In genomic region chr1:53824446-53825337, GRCm38 (mm10) we compare ENCODE assay signal across 9 mouse cellular contexts. TPM values are rescaled to one million over a fixed set of nuclear protein-coding genes. Genes with fewer than 3 reads are reported as not detected.
A peak's percentile ranks its signal among the peaks of the same experiment; 100 is the strongest.
DNase-seq lines count a peak whose midpoint lies in the region; ATAC-seq and TF ChIP-seq lines count a peak whose summit lies in the region.
"Had no signal": no experiment of that assay in that cellular context is flagged by ENCODE, and none has a peak within 500 bp of the region (broad histone marks: within the 10 kb centered on the region; RNA-seq: fewer than 3 reads in every experiment).

No protein-coding gene starts in this region.

- no peak for ATAC-seq in heart, embryonic 12.5 days (ENCODE audit: insufficient number of reproducible peaks, low FRiP score)
- ATAC-seq in liver, postnatal 0 days: peak; percentile 54
- no peak for ATAC-seq in liver, embryonic 12.5 days
- no peak for ATAC-seq in intestine, embryonic 16.5 days

- H3K27ac ChIP-seq in heart, embryonic 12.5 days (ENCODE audit: poor library complexity, severe bottlenecking): no peak overlapping the region
- H3K27ac ChIP-seq in liver, postnatal 0 days (ENCODE audit: low read depth): peak overlapping the region; percentile 83
- no peak overlapping the region for H3K27ac ChIP-seq in liver, embryonic 12.5 days
- peak overlapping the region; percentile 83 for H3K27ac ChIP-seq in macrophage
- no peak overlapping the region for H3K27ac ChIP-seq in intestine, embryonic 16.5 days (ENCODE audit: low read length)

- H3K9ac ChIP-seq in heart, embryonic 12.5 days: no peak overlapping the region
- H3K9ac ChIP-seq in liver, postnatal 0 days (replicated peaks): no peak overlapping the region
- no peak overlapping the region for H3K9ac ChIP-seq in liver, embryonic 12.5 days
- no peak overlapping the region for H3K9ac ChIP-seq in intestine, embryonic 16.5 days (ENCODE audit: low read depth, low read length)
- H3K9ac ChIP-seq: lung, embryonic 15.5 days had no signal

- H3K79me2 ChIP-seq in macrophage (ENCODE audit: inconsistent target): no peaks in the 10 kb centered on the region

- H3K36me3 ChIP-seq in heart, embryonic 12.5 days: peaks cover 15% of the 10 kb centered on the region
- H3K36me3 ChIP-seq in liver, postnatal 0 days (replicated peaks; ENCODE audit: insufficient read depth, low read length): no peaks in the 10 kb centered on the region
- no peaks in the 10 kb centered on the region for H3K36me3 ChIP-seq in liver, embryonic 12.5 days
- no peaks in the 10 kb centered on the region for H3K36me3 ChIP-seq in macrophage (ENCODE audit: inconsistent target)
- no peaks in the 10 kb centered on the region for H3K36me3 ChIP-seq in intestine, embryonic 16.5 days (ENCODE audit: control insufficient read depth, insufficient read depth, low read length)
- H3K36me3 ChIP-seq: lung, embryonic 15.5 days had no signal

- 0 out of 2 replicates have a peak overlapping the region, but pooled peaks have one; percentile 59 for H3K4me2 ChIP-seq in heart, embryonic 12.5 days
- no peak overlapping the region for H3K4me2 ChIP-seq in liver, postnatal 0 days (ENCODE audit: low read depth, low read length)
- H3K4me2 ChIP-seq in liver, embryonic 12.5 days: no peak overlapping the region
- no peak overlapping the region for H3K4me2 ChIP-seq in intestine, embryonic 16.5 days (ENCODE audit: low read depth, low read length)

- H3K4me1 ChIP-seq in heart, embryonic 12.5 days (replicated peaks): peaks cover 22% of the 10 kb centered on the region
- peaks cover 7% of the 10 kb centered on the region; the same call in 1 of the 2 replicates for H3K4me1 ChIP-seq in liver, postnatal 0 days (ENCODE audit: insufficient read depth)
- no peaks in the 10 kb centered on the region for H3K4me1 ChIP-seq in liver, embryonic 12.5 days
- peaks cover 3% of the 10 kb centered on the region; the same call in 1 of the 2 replicates for H3K4me1 ChIP-seq in intestine, embryonic 16.5 days (ENCODE audit: control insufficient read depth, insufficient read depth, low read length)

- intact Hi-C loops in heart, postnatal 10 days (cut with DNase I): no loop called here

- 72% methylated on average over 9 of the region's 9 CpGs for WGBS in heart, embryonic 12.5 days
- 70% methylated on average over 9 of the region's 9 CpGs for WGBS in liver, postnatal 0 days (ENCODE audit: insufficient replicate concordance)
- WGBS in liver, embryonic 12.5 days (ENCODE audit: insufficient replicate concordance): 68% methylated on average over 9 of the region's 9 CpGs
- WGBS in macrophage (ENCODE audit: missing documents): 62% methylated on average over 8 of the region's 9 CpGs
- 78% methylated on average over 9 of the region's 9 CpGs for WGBS in intestine, embryonic 16.5 days

- H3K27me3 ChIP-seq in heart, embryonic 12.5 days (replicated peaks): no peaks in the 10 kb centered on the region
- no peaks in the 10 kb centered on the region for H3K27me3 ChIP-seq in liver, postnatal 0 days (ENCODE audit: insufficient read depth, low read length)
- H3K27me3 ChIP-seq in liver, embryonic 12.5 days (replicated peaks): no peaks in the 10 kb centered on the region
- no peaks in the 10 kb centered on the region for H3K27me3 ChIP-seq in intestine, embryonic 16.5 days (replicated peaks; ENCODE audit: control insufficient read depth, insufficient read depth, low read length)
- H3K27me3 ChIP-seq: lung, embryonic 15.5 days had no signal

- TF ChIP-seq EP300 in liver, postnatal 0 days (IDR thresholded peaks at IDR 0.05; ENCODE audit: low read depth): peak; percentile 30; the same call in 1 of the 2 replicates

- H3K9me3 ChIP-seq in heart, embryonic 12.5 days (replicated peaks): no peaks in the 10 kb centered on the region
- H3K9me3 ChIP-seq in liver, postnatal 0 days (ENCODE audit: low read length): no peaks in the 10 kb centered on the region
- no peaks in the 10 kb centered on the region for H3K9me3 ChIP-seq in liver, embryonic 12.5 days (replicated peaks)
- no peaks in the 10 kb centered on the region for H3K9me3 ChIP-seq in intestine, embryonic 16.5 days (ENCODE audit: control insufficient read depth, low read length)
- H3K9me3 ChIP-seq: lung, embryonic 15.5 days had no signal

- no peak overlapping the region for H3K4me3 ChIP-seq in heart, embryonic 12.5 days
- H3K4me3 ChIP-seq in liver, postnatal 0 days (ENCODE audit: low read depth, low read length): no peak overlapping the region
- H3K4me3 ChIP-seq in liver, embryonic 12.5 days: no peak overlapping the region
- H3K4me3 ChIP-seq in macrophage (ENCODE audit: inconsistent target): no peak overlapping the region
- no peak overlapping the region for H3K4me3 ChIP-seq in intestine, embryonic 16.5 days (ENCODE audit: low read length)

- no peak for DNase-seq in heart, postnatal 10 days
- no peak for DNase-seq in liver, postnatal 0 days
- peak; percentile 43 for DNase-seq in T-cell, adult 2 months (ENCODE audit: low spot score)
- DNase-seq in right cerebral cortex, postnatal 14 days: no peak

- TF ChIP-seq CTCF in liver, postnatal 0 days (IDR thresholded peaks at IDR 0.05; ENCODE audit: low read depth): no peak

RNA-seq across cellular contexts. Expression of gene Stk17b, which starts 39.7 kb away (rescaled TPM):
- polyA plus RNA-seq in heart, embryonic 12.5 days (2016; fragmentation: Nextera tagmentation; extraction: Ambion mirVana): 17.5 and 20.3 TPM in 2 replicates
- 10 to 100 TPM; 14.7 to 17.4 TPM for total RNA-seq in heart, postnatal 10 days (2021)
- 13.3 and 14.0 TPM in 2 replicates for polyA plus RNA-seq in liver, postnatal 0 days (2015; fragmentation: Nextera tagmentation; extraction: Ambion mirVana)
- 16.5 and 17.9 TPM in 2 replicates for polyA plus RNA-seq in liver, embryonic 12.5 days (2016; fragmentation: Nextera tagmentation; extraction: Ambion mirVana)
- 100 to 1,000 TPM in 3 of 26 experiments, 10 to 100 TPM in 23; 17.8 to 199 (median 53.6) TPM for total RNA-seq in macrophage (2018; cell fraction: chromatin; rRNA removed)
- 10 to 100 TPM; 35.9 to 96.2 (median 56.5) TPM for total RNA-seq in macrophage (2018; cell fraction: cytosol; rRNA removed)
- total RNA-seq in macrophage (2018; cell fraction: nucleus; rRNA removed): 100 to 1,000 TPM in 5 of 26 experiments, 10 to 100 TPM in 21; 20.2 to 163 (median 49.6) TPM
- 43.6 to 76.9 TPM (median 51.4 TPM) in 3 replicates for polyA plus RNA-seq in macrophage (2018)
- polyA plus RNA-seq in intestine, embryonic 16.5 days (2015; fragmentation: Nextera tagmentation; extraction: Ambion mirVana): 16.1 and 18.3 TPM in 2 replicates

Comparison
In these comparisons a context has a peak if more than half of its experiments do, and no peak if none do; other contexts are left out.
1. H3K27ac ChIP-seq: peak in liver, postnatal 0 days (single experiment) and macrophage (single experiment); none in heart, embryonic 12.5 days (single experiment), liver, embryonic 12.5 days (single experiment) and intestine, embryonic 16.5 days (single experiment).